Mouse (Mus musculus) limb, embryonic 10.5 days (tissue): ENCODE results near the gene Erc2. TPM values are rescaled to one million over a fixed set of nuclear protein-coding genes. Genes with fewer than 3 reads are reported as not detected.
A peak's percentile ranks its signal among the peaks of the same experiment; 100 is the strongest.

Experiments
- DNase-seq: peaks from one replicate; pipeline ENCODE4 v3.0.0-alpha.2; 2017; ENCODE audit warnings: low spot score
- H3K27ac ChIP-seq: fragments of 300-500 bp; sonication (generic); 2 replicates; pipeline ENCODE4 v1.5.1; 2016; ENCODE audit warnings: mild to moderate bottlenecking
- H3K27me3 ChIP-seq: fragments of 300-500 bp; sonication (generic); 2 replicates; pipeline ENCODE4 v1.6.1; 2016; ENCODE audit warnings: low read depth, mild to moderate bottlenecking; ENCODE audit not compliant: poor library complexity, severe bottlenecking
- H3K36me3 ChIP-seq: fragments of 300-500 bp; sonication (generic); 2 replicates; pipeline ENCODE4 v1.6.1; 2016; ENCODE audit warnings: mild to moderate bottlenecking, moderate library complexity
- H3K4me1 ChIP-seq: fragments of 300-500 bp; sonication (generic); 2 replicates; pipeline ENCODE4 v1.6.1; 2016
- H3K4me3 ChIP-seq: fragments of 300-500 bp; sonication (generic); 2 replicates; pipeline ENCODE4 v1.5.1; 2016; ENCODE audit warnings: mild to moderate bottlenecking, moderate library complexity
- H3K9me3 ChIP-seq: fragments of 300-500 bp; sonication (generic); replicated peaks from 2 replicates; pipeline ENCODE4 v1.6.1; 2016; ENCODE audit warnings: mild to moderate bottlenecking
- WGBS: fragments of 180-500 bp; shearing (Covaris S2); methylation state at CpG from one replicate; pipeline ENCODE4 v1.1.7; 2016; 5-methylcytosine and 5-hydroxymethylcytosine counted together
- polyA plus RNA-seq: library from polyadenylated mRNA; unstranded; fragments of >200 nt; fragmentation: Nextera tagmentation; extraction: Ambion mirVana; gene quantifications from 2 replicates; pipeline ENCODE4 v1.2.1, GENCODE M21; 2016

The Erc2 gene
- polyA plus RNA-seq, 1 experiment from 2014 or later: 4.8 TPM

- no peak overlapping the region for H3K4me3 ChIP-seq
- no peak overlapping the region for H3K27ac ChIP-seq
- no peak for DNase-seq
- H3K4me1 ChIP-seq: peaks cover 44% of the 10 kb centered on the region
- peaks cover 5% of the 10 kb centered on the region; the same call in 1 of the 2 replicates for H3K27me3 ChIP-seq
- no peaks in the 10 kb centered on the region for H3K36me3 ChIP-seq
- H3K9me3 ChIP-seq: no peaks in the 10 kb centered on the region
- WGBS: 76% methylated on average over 8 of the region's 8 CpGs
Measured at GRCm38 (mm10) chr14:28328512-28328911, 706.3 kb downstream of the Erc2 start.

- Histone ChIP-seq H3K4me1 (peaks cover 40% of the 10 kb centered on the region), H3K27ac (no peak overlapping the region), H3K27me3 (no peaks in the 10 kb centered on the region), H3K4me3 (no peak overlapping the region), H3K9me3 (no peaks in the 10 kb centered on the region), H3K36me3 (no peaks in the 10 kb centered on the region)
- DNase-seq: no peak
- WGBS: 92% methylated on average over 5 of the region's 5 CpGs
Measured at GRCm38 (mm10) chr14:28331108-28331507, 708.9 kb downstream of the Erc2 start.

- H3K27me3 ChIP-seq: no peaks in the 10 kb centered on the region
- 10% methylated on average over 3 of the region's 3 CpGs for WGBS
- peaks cover 40% of the 10 kb centered on the region for H3K4me1 ChIP-seq
- no peak overlapping the region for H3K4me3 ChIP-seq
- peak overlapping the region; percentile 66; the same call in 1 of the 2 replicates for H3K27ac ChIP-seq
- H3K9me3 ChIP-seq: no peaks in the 10 kb centered on the region
- H3K36me3 ChIP-seq: no peaks in the 10 kb centered on the region
- DNase-seq: peak; percentile 40
Measured at GRCm38 (mm10) chr14:28332351-28332953, 710.2 kb downstream of the Erc2 start.

- Histone ChIP-seq H3K27ac (no peak overlapping the region), H3K9me3 (no peaks in the 10 kb centered on the region), H3K4me1 (peaks cover 7% of the 10 kb centered on the region), H3K36me3 (no peaks in the 10 kb centered on the region), H3K27me3 (no peaks in the 10 kb centered on the region), H3K4me3 (no peak overlapping the region)
- WGBS: 95% methylated on average over 3 of the region's 3 CpGs
- DNase-seq: no peak
Measured at GRCm38 (mm10) chr14:28339146-28339545, 716.9 kb downstream of the Erc2 start.

GRCm38 (mm10) chr14:28349129-28349528 is 726.9 kb downstream of the Erc2 start:
- H3K9me3 ChIP-seq: no peaks in the 10 kb centered on the region
- 92% methylated on average over 1 of the region's 1 CpGs for WGBS
- DNase-seq: no peak

GRCm38 (mm10) chr14:28356031-28356430 is 733.8 kb downstream of the Erc2 start:
- H3K9me3 ChIP-seq: no peaks in the 10 kb centered on the region
- no peaks in the 10 kb centered on the region for H3K36me3 ChIP-seq
- H3K27me3 ChIP-seq: no peaks in the 10 kb centered on the region
- peaks cover 3% of the 10 kb centered on the region; the same call in 1 of the 2 replicates for H3K4me1 ChIP-seq
- no peak for DNase-seq
- no peak overlapping the region for H3K4me3 ChIP-seq
- H3K27ac ChIP-seq: no peak overlapping the region

More at GRCm38 (mm10) chr14:28349129-28349528, 726.9 kb downstream of the Erc2 start:
- Histone ChIP-seq H3K27me3 (no peaks in the 10 kb centered on the region), H3K36me3 (no peaks in the 10 kb centered on the region), H3K4me1 (peaks cover 13% of the 10 kb centered on the region; the same call in 1 of the 2 replicates), H3K27ac (no peak overlapping the region), H3K4me3 (no peak overlapping the region)

- Histone ChIP-seq H3K36me3 (no peaks in the 10 kb centered on the region), H3K27ac (no peak overlapping the region), H3K27me3 (no peaks in the 10 kb centered on the region), H3K9me3 (no peaks in the 10 kb centered on the region), H3K4me1 (peaks cover 14% of the 10 kb centered on the region), H3K4me3 (no peak overlapping the region)
- 78% methylated on average over 4 of the region's 4 CpGs for WGBS
- DNase-seq: no peak
Measured at GRCm38 (mm10) chr14:28359502-28359901, 737.3 kb downstream of the Erc2 start.

- 84% methylated on average over 4 of the region's 4 CpGs for WGBS
- no peaks in the 10 kb centered on the region for H3K27me3 ChIP-seq
- H3K4me1 ChIP-seq: peaks cover 14% of the 10 kb centered on the region
- no peak for DNase-seq
- H3K36me3 ChIP-seq: no peaks in the 10 kb centered on the region
- H3K9me3 ChIP-seq: no peaks in the 10 kb centered on the region
- no peak overlapping the region for H3K27ac ChIP-seq
- H3K4me3 ChIP-seq: no peak overlapping the region
Measured at GRCm38 (mm10) chr14:28359983-28360382, 737.8 kb downstream of the Erc2 start.

- Histone ChIP-seq H3K36me3 (no peaks in the 10 kb centered on the region), H3K27ac (no peak overlapping the region), H3K4me1 (peaks cover 14% of the 10 kb centered on the region), H3K4me3 (no peak overlapping the region), H3K27me3 (no peaks in the 10 kb centered on the region), H3K9me3 (no peaks in the 10 kb centered on the region)
- 53% methylated on average over 4 of the region's 4 CpGs for WGBS
- DNase-seq: no peak
Measured at GRCm38 (mm10) chr14:28362336-28362735, 740.1 kb downstream of the Erc2 start.

- Histone ChIP-seq H3K4me1 (peaks cover 63% of the 10 kb centered on the region), H3K9me3 (no peaks in the 10 kb centered on the region), H3K4me3 (no peak overlapping the region), H3K36me3 (no peaks in the 10 kb centered on the region), H3K27ac (no peak overlapping the region), H3K27me3 (no peaks in the 10 kb centered on the region)
- 54% methylated on average over 8 of the region's 8 CpGs for WGBS
- DNase-seq: no peak
Measured at GRCm38 (mm10) chr14:28370713-28371112, 748.5 kb downstream of the Erc2 start.

- Histone ChIP-seq H3K4me1 (peaks cover 72% of the 10 kb centered on the region), H3K27ac (peak overlapping the region; percentile 22)
- 62% methylated on average over 10 of the region's 10 CpGs for WGBS
Measured at GRCm38 (mm10) chr14:28371651-28372050, 749.4 kb downstream of the Erc2 start.

GRCm38 (mm10) chr14:28375642-28376091 is 753.4 kb downstream of the Erc2 start:
- Histone ChIP-seq H3K9me3 (no peaks in the 10 kb centered on the region), H3K27ac (peak overlapping the region; percentile 84), H3K4me1 (peaks cover 73% of the 10 kb centered on the region), H3K4me3 (peak overlapping the region; percentile 18; the same call in 1 of the 2 replicates), H3K36me3 (no peaks in the 10 kb centered on the region), H3K27me3 (no peaks in the 10 kb centered on the region)
- DNase-seq: peak; percentile 63
- WGBS: 8% methylated on average over 10 of the region's 10 CpGs

More at GRCm38 (mm10) chr14:28371651-28372050, 749.4 kb downstream of the Erc2 start:
- Histone ChIP-seq H3K27me3 (no peaks in the 10 kb centered on the region), H3K9me3 (no peaks in the 10 kb centered on the region), H3K4me3 (no peak overlapping the region), H3K36me3 (no peaks in the 10 kb centered on the region)
- DNase-seq: no peak

GRCm38 (mm10) chr14:28376208-28376805 is 754.1 kb downstream of the Erc2 start:
- no peaks in the 10 kb centered on the region for H3K27me3 ChIP-seq
- H3K9me3 ChIP-seq: no peaks in the 10 kb centered on the region
- peaks cover 66% of the 10 kb centered on the region for H3K4me1 ChIP-seq
- 37% methylated on average over 9 of the region's 9 CpGs for WGBS
- DNase-seq: no peak
- no peaks in the 10 kb centered on the region for H3K36me3 ChIP-seq
- peak overlapping the region; percentile 84 for H3K27ac ChIP-seq
- no peak overlapping the region for H3K4me3 ChIP-seq
